Mouse (Mus musculus): ENCODE measurements around the gene 2810004N23Rik. TPM values are rescaled to one million over a fixed set of nuclear protein-coding genes. Genes with fewer than 3 reads are reported as not detected.
A peak's percentile ranks its signal among the peaks of the same experiment; 100 is the strongest.

Gene 2810004N23Rik
- polyA plus RNA-seq (2014; fragmentation: Nextera tagmentation; extraction: Ambion mirVana) = 41.9 and 43.8 TPM in 2 replicates

GRCm38 (mm10) chr8:124862321-124863162, at the start of gene 2810004N23Rik, which contains the start of gene Gnpat:
Gene 2810004N23Rik (minus strand): TSS chr8:124863120.
Gene Gnpat (plus strand): TSS chr8:124863033.
- Histone ChIP-seq H3K27me3 (ENCODE audit: control insufficient read depth, insufficient read depth, low read length) (no peaks in the 10 kb centered on the region), H3K9me3 (ENCODE audit: control insufficient read depth, low read length) (no peaks in the 10 kb centered on the region), H3K9ac (ENCODE audit: low read length) (peak within 1 kb of the TSS; percentile 97), H3K4me2 (ENCODE audit: low read length) (peak within 1 kb of the TSS; percentile 76), H3K4me1 (ENCODE audit: control insufficient read depth in 2 of 2, insufficient read depth in 2 of 2, low read length in 2 of 2) (peaks cover 25 to 42% of the 10 kb centered on the region in 2 experiments), H3K36me3 (ENCODE audit: control insufficient read depth, insufficient read depth, low read length) (peaks cover 37% of the 10 kb centered on the region), H3K27ac (replicated peaks in 1 of 2; ENCODE audit: control insufficient read depth in 1 of 2, insufficient read depth in 1 of 2, low read depth in 2 of 2, low read length in 2 of 2) (peak within 1 kb of the TSS; percentile 90 to 92), H3K4me3 (ENCODE audit: control insufficient read depth in 1 of 2, insufficient read depth in 1 of 2, low read depth in 1 of 2, low read length in 2 of 2) (peak within 1 kb of the TSS; percentile 94 to 98)
- 1% methylated on average over 55 of the region's 55 CpGs for WGBS
- peak; percentile 96 for ATAC-seq (ENCODE audit: insufficient number of reproducible peaks, insufficient read depth, low FRiP score, low read depth)

DNA sequence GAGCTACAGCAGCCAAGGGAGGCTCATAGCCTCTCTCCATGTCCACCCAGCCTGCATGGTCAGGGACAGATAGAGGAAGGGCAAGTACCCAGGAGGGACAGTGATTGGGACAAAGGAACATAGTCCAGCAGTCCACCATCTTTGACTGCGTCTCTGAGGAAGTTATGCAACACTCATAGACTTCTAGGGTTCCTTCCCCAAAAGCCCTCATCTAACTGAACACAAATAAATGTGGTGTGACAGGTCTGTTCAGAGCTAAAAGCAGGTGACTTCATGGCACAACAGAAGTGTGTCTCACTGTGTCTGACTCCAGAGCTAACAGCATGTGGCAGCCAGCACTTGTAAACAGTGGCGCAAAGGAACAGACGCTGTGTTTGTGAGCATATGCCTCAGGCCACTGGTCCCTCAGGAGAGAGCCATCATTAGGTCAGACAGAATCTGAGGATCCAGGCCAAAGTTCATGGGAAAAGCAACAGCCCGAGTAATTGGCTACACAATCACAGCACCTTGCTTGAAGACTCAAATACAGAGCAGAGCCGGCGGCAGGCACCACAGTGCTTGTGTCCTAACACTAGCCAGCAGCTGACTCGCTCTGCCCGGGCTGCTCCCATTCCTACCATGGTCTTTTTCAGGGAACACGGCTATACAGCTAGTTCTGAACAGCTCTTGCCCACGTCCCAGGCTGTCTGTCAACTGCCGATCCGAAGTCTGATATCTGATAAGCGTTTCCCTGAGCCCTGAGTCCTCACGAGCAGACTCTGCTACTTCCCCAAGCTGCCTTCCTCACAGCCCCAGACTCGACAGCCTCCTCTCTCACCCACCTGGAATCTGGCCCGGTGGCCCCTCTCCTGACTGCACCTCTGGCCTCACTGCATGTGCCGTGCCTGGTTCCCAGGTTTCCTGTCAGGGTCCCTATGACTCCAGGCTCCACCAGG, 49.3 kb upstream of the 2810004N23Rik start:
- Histone ChIP-seq H3K36me3 (ENCODE audit: control insufficient read depth, insufficient read depth, low read length) (peaks cover 90% of the 10 kb centered on the region), H3K27me3 (ENCODE audit: control insufficient read depth, insufficient read depth, low read length) (no peaks in the 10 kb centered on the region), H3K9ac (ENCODE audit: low read length) (no peak overlapping the region), H3K4me3 (ENCODE audit: control insufficient read depth in 1 of 2, insufficient read depth in 1 of 2, low read depth in 1 of 2, low read length in 2 of 2) (no peak overlapping the region), H3K4me2 (ENCODE audit: low read length) (no peak overlapping the region), H3K27ac (replicated peaks in 1 of 2; ENCODE audit: control insufficient read depth in 1 of 2, insufficient read depth in 1 of 2, low read depth in 2 of 2, low read length in 2 of 2) (no peak overlapping the region), H3K9me3 (ENCODE audit: control insufficient read depth, low read length) (0 out of 2 replicates have a peak, but pooled peaks cover 4% of the 10 kb centered on the region), H3K4me1 (ENCODE audit: control insufficient read depth in 2 of 2, insufficient read depth in 2 of 2, low read length in 2 of 2) (peaks cover 16 to 24% of the 10 kb centered on the region in 2 experiments)
- ATAC-seq (ENCODE audit: insufficient number of reproducible peaks, insufficient read depth, low FRiP score, low read depth) = no peak
- WGBS = 66% methylated on average over 17 of the region's 17 CpGs

DNA sequence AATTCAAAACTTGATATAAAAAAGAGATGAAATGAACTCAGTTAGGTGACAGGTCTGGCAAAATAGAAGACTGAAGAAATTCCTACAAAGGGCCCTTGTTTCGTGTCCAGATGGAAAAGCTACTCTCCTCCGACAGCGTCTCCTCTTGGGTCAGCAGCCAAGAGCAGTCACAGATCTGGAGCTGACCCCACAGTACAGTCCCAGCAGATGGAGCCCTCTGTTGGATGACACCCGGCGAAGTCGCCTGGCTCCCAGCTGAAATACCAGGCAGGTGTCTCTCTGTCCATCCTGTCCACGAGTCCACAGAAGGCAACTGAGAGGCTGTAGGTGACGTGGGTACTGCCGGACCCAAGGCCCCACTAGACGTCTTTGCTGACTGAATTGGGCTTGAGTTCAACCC, 47.4 kb upstream of the 2810004N23Rik start:
- ATAC-seq (ENCODE audit: insufficient number of reproducible peaks, insufficient read depth, low FRiP score, low read depth) = peak; percentile 19; the same call in 1 of the 2 replicates
- H3K9ac ChIP-seq (ENCODE audit: low read length) = no peak overlapping the region
- H3K4me2 ChIP-seq (ENCODE audit: low read length) = no peak overlapping the region
- H3K9me3 ChIP-seq (ENCODE audit: control insufficient read depth, low read length) = 0 out of 2 replicates have a peak, but pooled peaks cover 4% of the 10 kb centered on the region
- WGBS = 58% methylated on average over 10 of the region's 10 CpGs
- peak overlapping the region in 1 of 2 experiments; percentile 33; a peak in 1 of 4 replicates for H3K27ac ChIP-seq (replicated peaks in 1 of 2; ENCODE audit: control insufficient read depth in 1 of 2, insufficient read depth in 1 of 2, low read depth in 2 of 2, low read length in 2 of 2)
- no peaks in the 10 kb centered on the region for H3K27me3 ChIP-seq (ENCODE audit: control insufficient read depth, insufficient read depth, low read length)
- H3K4me3 ChIP-seq (ENCODE audit: control insufficient read depth in 1 of 2, insufficient read depth in 1 of 2, low read depth in 1 of 2, low read length in 2 of 2) = no peak overlapping the region
- H3K36me3 ChIP-seq (ENCODE audit: control insufficient read depth, insufficient read depth, low read length) = peaks cover 99% of the 10 kb centered on the region
- peaks cover 4 to 6% of the 10 kb centered on the region in 2 experiments; a peak in 3 of 4 replicates for H3K4me1 ChIP-seq (ENCODE audit: control insufficient read depth in 2 of 2, insufficient read depth in 2 of 2, low read length in 2 of 2)

GRCm38 (mm10) chr8:124909936-124910335, 47.0 kb upstream of the 2810004N23Rik start:
- Histone ChIP-seq H3K27ac (replicated peaks in 1 of 2; ENCODE audit: control insufficient read depth in 1 of 2, insufficient read depth in 1 of 2, low read depth in 2 of 2, low read length in 2 of 2) (peak overlapping the region in 1 of 2 experiments; percentile 55; a peak in 1 of 4 replicates), H3K27me3 (ENCODE audit: control insufficient read depth, insufficient read depth, low read length) (no peaks in the 10 kb centered on the region), H3K36me3 (ENCODE audit: control insufficient read depth, insufficient read depth, low read length) (peaks cover 99% of the 10 kb centered on the region), H3K9ac (ENCODE audit: low read length) (no peak overlapping the region; the same call in 1 of the 2 replicates), H3K4me1 (ENCODE audit: control insufficient read depth in 2 of 2, insufficient read depth in 2 of 2, low read length in 2 of 2) (peaks cover 4 to 6% of the 10 kb centered on the region in 2 experiments; a peak in 2 of 4 replicates), H3K4me2 (ENCODE audit: low read length) (no peak overlapping the region), H3K9me3 (ENCODE audit: control insufficient read depth, low read length) (0 out of 2 replicates have a peak, but pooled peaks cover 4% of the 10 kb centered on the region), H3K4me3 (ENCODE audit: control insufficient read depth in 1 of 2, insufficient read depth in 1 of 2, low read depth in 1 of 2, low read length in 2 of 2) (no peak overlapping the region)
- WGBS = 62% methylated on average over 16 of the region's 16 CpGs
- no peak for ATAC-seq (ENCODE audit: insufficient number of reproducible peaks, insufficient read depth, low FRiP score, low read depth)

DNA sequence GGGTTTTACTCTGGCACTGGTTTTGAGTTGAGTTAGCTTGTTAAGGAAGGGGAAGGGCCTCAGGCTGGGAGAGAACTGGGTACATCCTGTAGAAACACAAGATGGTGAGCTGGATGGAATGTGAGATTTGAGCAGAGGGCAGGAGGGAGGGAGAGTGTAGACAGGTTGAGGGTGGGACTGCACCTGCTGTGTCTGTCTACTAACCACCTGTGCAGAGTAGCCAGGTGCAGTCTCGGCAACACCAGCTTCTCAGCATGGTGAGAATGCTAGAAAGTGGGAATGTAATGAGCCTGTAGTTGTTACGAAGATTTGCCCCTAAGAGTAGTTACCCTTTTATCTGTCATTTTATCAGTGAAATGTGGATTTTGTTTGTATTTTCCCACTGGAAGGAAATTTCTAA, 42.6 kb upstream of the 2810004N23Rik start:
- Histone ChIP-seq H3K27me3 (ENCODE audit: control insufficient read depth, insufficient read depth, low read length) (no peaks in the 10 kb centered on the region), H3K4me3 (ENCODE audit: control insufficient read depth in 1 of 2, insufficient read depth in 1 of 2, low read depth in 1 of 2, low read length in 2 of 2) (no peak overlapping the region), H3K9me3 (ENCODE audit: control insufficient read depth, low read length) (no peaks in the 10 kb centered on the region), H3K4me1 (ENCODE audit: control insufficient read depth in 2 of 2, insufficient read depth in 2 of 2, low read length in 2 of 2) (peaks cover 4 to 6% of the 10 kb centered on the region in 2 experiments; a peak in 2 of 4 replicates), H3K9ac (ENCODE audit: low read length) (no peak overlapping the region), H3K36me3 (ENCODE audit: control insufficient read depth, insufficient read depth, low read length) (peaks cover 93% of the 10 kb centered on the region), H3K27ac (replicated peaks in 1 of 2; ENCODE audit: control insufficient read depth in 1 of 2, insufficient read depth in 1 of 2, low read depth in 2 of 2, low read length in 2 of 2) (no peak overlapping the region), H3K4me2 (ENCODE audit: low read length) (no peak overlapping the region)
- ATAC-seq (ENCODE audit: insufficient number of reproducible peaks, insufficient read depth, low FRiP score, low read depth) = no peak
- WGBS = 83% methylated on average over 2 of the region's 2 CpGs

DNA sequence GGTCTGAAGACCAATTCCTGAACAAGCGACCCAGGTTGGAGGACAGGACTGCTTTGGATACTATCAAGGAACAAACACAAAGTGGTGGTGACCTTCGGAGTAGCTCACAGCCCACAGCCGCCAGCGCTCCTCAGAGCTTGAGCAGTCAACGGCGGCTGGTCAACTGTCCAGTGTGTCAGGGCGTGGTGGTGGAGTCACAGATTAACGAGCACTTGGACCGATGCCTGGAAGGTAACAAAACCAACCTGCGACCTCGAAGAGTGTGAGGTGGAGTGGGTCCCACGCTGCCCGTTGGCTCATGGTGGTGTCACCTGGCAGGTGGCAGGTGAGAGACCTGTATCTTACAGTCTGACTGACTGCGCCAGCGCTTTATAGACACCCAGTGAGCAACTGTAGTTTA, 40.3 kb upstream of the 2810004N23Rik start:
- Histone ChIP-seq H3K27me3 (ENCODE audit: control insufficient read depth, insufficient read depth, low read length) (no peaks in the 10 kb centered on the region), H3K4me2 (ENCODE audit: low read length) (no peak overlapping the region), H3K4me3 (ENCODE audit: control insufficient read depth in 1 of 2, insufficient read depth in 1 of 2, low read depth in 1 of 2, low read length in 2 of 2) (no peak overlapping the region), H3K27ac (replicated peaks in 1 of 2; ENCODE audit: control insufficient read depth in 1 of 2, insufficient read depth in 1 of 2, low read depth in 2 of 2, low read length in 2 of 2) (no peak overlapping the region), H3K36me3 (ENCODE audit: control insufficient read depth, insufficient read depth, low read length) (peaks cover 85% of the 10 kb centered on the region), H3K4me1 (ENCODE audit: control insufficient read depth in 2 of 2, insufficient read depth in 2 of 2, low read length in 2 of 2) (peaks cover 5 to 11% of the 10 kb centered on the region in 2 experiments; a peak in 3 of 4 replicates), H3K9ac (ENCODE audit: low read length) (no peak overlapping the region), H3K9me3 (ENCODE audit: control insufficient read depth, low read length) (no peaks in the 10 kb centered on the region)
- no peak for ATAC-seq (ENCODE audit: insufficient number of reproducible peaks, insufficient read depth, low FRiP score, low read depth)
- WGBS = 88% methylated on average over 15 of the region's 15 CpGs

All from heart, embryonic 14.5 days (tissue).